ENCODE assay signal across 11 mouse cellular contexts in genomic region chr17:5572745-5573420, GRCm38 (mm10).
DNase-seq lines count a peak whose midpoint lies in the region; ATAC-seq and TF ChIP-seq lines count a peak whose summit lies in the region.
"Had no signal": no experiment of that assay in that cellular context is flagged by ENCODE, and none has a peak within 500 bp of the region (broad histone marks: within the 10 kb centered on the region; RNA-seq: fewer than 3 reads in every experiment).

No protein-coding gene starts in this region.

- no peak for TF ChIP-seq RAD21 in MEL (IDR thresholded peaks at IDR 0.05; ENCODE audit: low read depth, low read length)

- H3K4me1 ChIP-seq in MEL (ENCODE audit: control insufficient read depth in 1 of 2, insufficient read depth in 2 of 2, low read length in 2 of 2) = peaks cover under 1 to 4% of the 10 kb centered on the region in 2 experiments; a peak in 2 of 4 replicates
- peaks cover 19% of the 10 kb centered on the region; the same call in 1 of the 2 replicates for H3K4me1 ChIP-seq in kidney, embryonic 16.5 days (ENCODE audit: insufficient read depth, low read length)
- H3K4me1 ChIP-seq in limb, embryonic 10.5 days = peaks cover 4% of the 10 kb centered on the region; the same call in 1 of the 2 replicates
- H3K4me1 ChIP-seq in forebrain, embryonic 14.5 days (ENCODE audit: control insufficient read depth, insufficient read depth, low read length) = peaks cover 6% of the 10 kb centered on the region; the same call in 1 of the 2 replicates

- TF ChIP-seq EP300 in MEL (IDR thresholded peaks at IDR 0.05; ENCODE audit: low read depth in 1 of 2, low read length in 2 of 2) = no peak

- ATAC-seq in kidney, embryonic 16.5 days (ENCODE audit: low FRiP score, low TSS enrichment) = 0 out of 2 replicates have a peak, but pooled peaks have one; percentile 14
- ATAC-seq in forebrain, embryonic 14.5 days = no peak

- H3K36me3 ChIP-seq in MEL (ENCODE audit: control insufficient read depth in 1 of 2, insufficient read depth in 2 of 2, low read length in 2 of 2) = peaks cover 0 to 3% of the 10 kb centered on the region in 2 experiments; a peak in 1 of 4 replicates
- no peaks in the 10 kb centered on the region for H3K36me3 ChIP-seq in kidney, embryonic 16.5 days (ENCODE audit: insufficient read depth, low read length)
- no peaks in the 10 kb centered on the region for H3K36me3 ChIP-seq in limb, embryonic 10.5 days
- no peaks in the 10 kb centered on the region for H3K36me3 ChIP-seq in forebrain, embryonic 14.5 days (ENCODE audit: control insufficient read depth, insufficient read depth, low read length)
- H3K36me3 ChIP-seq: hindbrain, embryonic 10.5 days; limb, embryonic 12.5 days; neural tube, embryonic 12.5 days had no signal

- H3K4me2 ChIP-seq in kidney, embryonic 16.5 days (replicated peaks; ENCODE audit: low read depth, low read length) = no peak overlapping the region
- no peak overlapping the region for H3K4me2 ChIP-seq in forebrain, embryonic 14.5 days (ENCODE audit: low read length)
- H3K4me2 ChIP-seq: limb, embryonic 12.5 days; neural tube, embryonic 12.5 days had no signal

- no peak for TF ChIP-seq CTCF in MEL (IDR thresholded peaks at IDR 0.05 in 2 of 3, conservative IDR thresholded peaks at IDR 0.05 in 1 of 3; ENCODE audit: control insufficient read depth in 1 of 3, insufficient read depth in 1 of 3, low read depth in 2 of 3, low read length in 3 of 3, poor library complexity in 1 of 3, severe bottlenecking in 1 of 3)

- peak; percentile 27 to 68 for DNase-seq in heart, adult 18-20 months
- no peak for DNase-seq in heart, postnatal 25 days (ENCODE audit: low spot score)
- DNase-seq in MEL (ENCODE audit: low read depth, low spot score) = peak; percentile 21
- DNase-seq in cerebellum, adult 11 months = peak; percentile 66
- DNase-seq in limb, embryonic 10.5 days (ENCODE audit: low spot score) = no peak
- DNase-seq in right cerebral cortex, postnatal 25 days = no peak
- DNase-seq in forebrain, embryonic 14.5 days (ENCODE audit: low spot score) = no peak

- H3K9me3 ChIP-seq in MEL (replicated peaks; ENCODE audit: insufficient read depth, low read length) = no peaks in the 10 kb centered on the region
- no peaks in the 10 kb centered on the region for H3K9me3 ChIP-seq in kidney, embryonic 16.5 days (ENCODE audit: low read length)
- H3K9me3 ChIP-seq in limb, embryonic 10.5 days (replicated peaks) = no peaks in the 10 kb centered on the region
- no peaks in the 10 kb centered on the region for H3K9me3 ChIP-seq in forebrain, embryonic 14.5 days (replicated peaks; ENCODE audit: control insufficient read depth, low read length)
- H3K9me3 ChIP-seq: hindbrain, embryonic 10.5 days; limb, embryonic 12.5 days; neural tube, embryonic 12.5 days had no signal

- H3K27ac ChIP-seq in MEL (ENCODE audit: control insufficient read depth, low read depth, low read length) = no peak overlapping the region
- no peak overlapping the region for H3K27ac ChIP-seq in kidney, embryonic 16.5 days (ENCODE audit: low read length)
- no peak overlapping the region for H3K27ac ChIP-seq in limb, embryonic 10.5 days
- no peak overlapping the region for H3K27ac ChIP-seq in forebrain, embryonic 14.5 days (ENCODE audit: low read depth, low read length)
- H3K27ac ChIP-seq: hindbrain, embryonic 10.5 days; limb, embryonic 12.5 days; neural tube, embryonic 12.5 days had no signal

- no peak for TF ChIP-seq POLR2A in MEL (IDR thresholded peaks at IDR 0.05; ENCODE audit: control insufficient read depth in 1 of 2, insufficient read depth in 1 of 2, low read depth in 1 of 2, low read length in 2 of 2, poor library complexity in 1 of 2)

- intact Hi-C loops in heart, postnatal 25 days (cut with DNase I) = no loop called here

- H3K9ac ChIP-seq in MEL (ENCODE audit: control insufficient read depth, low read depth, low read length, poor library complexity, severe bottlenecking) = no peak overlapping the region
- H3K9ac ChIP-seq in kidney, embryonic 16.5 days (replicated peaks; ENCODE audit: low read length) = no peak overlapping the region
- H3K9ac ChIP-seq in forebrain, embryonic 14.5 days (ENCODE audit: low read length) = no peak overlapping the region
- H3K9ac ChIP-seq: limb, embryonic 12.5 days; neural tube, embryonic 12.5 days had no signal

- no peaks in the 10 kb centered on the region for H3K79me2 ChIP-seq in MEL (ENCODE audit: control insufficient read depth, insufficient read depth, low read length, poor library complexity)

- H3K27me3 ChIP-seq in MEL (ENCODE audit: control insufficient read depth in 1 of 2, insufficient read depth in 2 of 2, low read length in 2 of 2) = no peaks in the 10 kb centered on the region
- no peaks in the 10 kb centered on the region for H3K27me3 ChIP-seq in kidney, embryonic 16.5 days (ENCODE audit: insufficient read depth, low read length)
- H3K27me3 ChIP-seq in limb, embryonic 10.5 days (ENCODE audit: low read depth, poor library complexity, severe bottlenecking) = no peaks in the 10 kb centered on the region
- no peaks in the 10 kb centered on the region for H3K27me3 ChIP-seq in forebrain, embryonic 14.5 days (replicated peaks; ENCODE audit: control insufficient read depth, insufficient read depth, low read length)
- H3K27me3 ChIP-seq: limb, embryonic 12.5 days; neural tube, embryonic 12.5 days had no signal

- H3K4me3 ChIP-seq in MEL (ENCODE audit: control insufficient read depth in 1 of 2, insufficient read depth in 1 of 2, low read depth in 2 of 2, low read length in 2 of 2) = no peak overlapping the region
- no peak overlapping the region for H3K4me3 ChIP-seq in kidney, embryonic 16.5 days (ENCODE audit: low read length)
- H3K4me3 ChIP-seq in limb, embryonic 10.5 days = no peak overlapping the region
- H3K4me3 ChIP-seq in forebrain, embryonic 14.5 days (ENCODE audit: low read depth, low read length) = no peak overlapping the region
- H3K4me3 ChIP-seq: hindbrain, embryonic 10.5 days; limb, embryonic 12.5 days; neural tube, embryonic 12.5 days had no signal

TF ChIP-seq in MEL, 35 proteins besides CTCF, POLR2A, EP300 and RAD21:
- TF ChIP-seq MEF2A (IDR thresholded peaks at IDR 0.05; ENCODE audit: extremely low read depth, insufficient replicate concordance, low read depth, low read length, poor library complexity, severe bottlenecking) = no peak
- no peak for TF ChIP-seq MAZ (IDR thresholded peaks at IDR 0.05; ENCODE audit: low read depth, low read length)
- no peak for TF ChIP-seq TBP (IDR thresholded peaks at IDR 0.05; ENCODE audit: low read depth, low read length)
- TF ChIP-seq ZC3H11A (IDR thresholded peaks at IDR 0.05; ENCODE audit: low read depth, low read length) = no peak
- TF ChIP-seq MAX (IDR thresholded peaks at IDR 0.05; ENCODE audit: low read length) = no peak
- no peak for TF ChIP-seq GABPA (IDR thresholded peaks at IDR 0.05; ENCODE audit: low read depth, low read length)
- TF ChIP-seq POLR2AphosphoS2 (IDR thresholded peaks at IDR 0.05; ENCODE audit: low read length) = no peak
- TF ChIP-seq BHLHE40 (IDR thresholded peaks at IDR 0.05; ENCODE audit: borderline replicate concordance, low read depth, low read length) = no peak
- no peak for TF ChIP-seq JUND (IDR thresholded peaks at IDR 0.05; ENCODE audit: low read depth, low read length)
- no peak for TF ChIP-seq NRF1 (IDR thresholded peaks at IDR 0.05; ENCODE audit: insufficient read depth, low read depth, low read length, poor library complexity, severe bottlenecking)
- TF ChIP-seq HCFC1 (IDR thresholded peaks at IDR 0.05; ENCODE audit: low read depth, low read length) = no peak
- no peak for TF ChIP-seq CHD2 (IDR thresholded peaks at IDR 0.05; ENCODE audit: low read length)
- no peak for TF ChIP-seq POLR2AphosphoS5 (IDR thresholded peaks at IDR 0.05; ENCODE audit: borderline replicate concordance, low read depth, low read length)
- no peak for TF ChIP-seq KAT2A (conservative IDR thresholded peaks at IDR 0.05; ENCODE audit: low read depth, low read length)
- no peak for TF ChIP-seq CHD1 (IDR thresholded peaks at IDR 0.05; ENCODE audit: low read depth, low read length)

Comparison
In these comparisons a context has a peak if more than half of its experiments do, and no peak if none do; other contexts are left out.
1. DNase-seq: peak in heart, adult 18-20 months (2 of 2), MEL (single experiment) and cerebellum, adult 11 months (single experiment); none in heart, postnatal 25 days (single experiment), limb, embryonic 10.5 days (single experiment), right cerebral cortex, postnatal 25 days (single experiment) and forebrain, embryonic 14.5 days (single experiment).